Mouse (Mus musculus) limb, embryonic 12.5 days (tissue): ENCODE measurements around the gene Ugt1a1. TPM values are rescaled to one million over a fixed set of nuclear protein-coding genes. Genes with fewer than 3 reads are reported as not detected.

Experiments
- polyA plus RNA-seq: library from polyadenylated mRNA; unstranded; fragments of >200 nt; fragmentation: Nextera tagmentation; extraction: Ambion mirVana; gene quantifications from 2 replicates; pipeline ENCODE4 v1.2.1, GENCODE M21; 2016

The Ugt1a1 gene
- polyA plus RNA-seq, 1 experiment from 2014 or later, result not detected

Other genes starting within 250 kb of the Ugt1a1 start
- 53.4 and 57.8 TPM in 2 replicates for gene Usp40, start 203.4 kb upstream of the Ugt1a1 start, polyA plus RNA-seq
- gene Ugt1a10, start 156.6 kb upstream of the Ugt1a1 start, polyA plus RNA-seq, result not detected in 2 replicates
- not detected in 2 replicates for gene Ugt1a9, start 141.2 kb upstream of the Ugt1a1 start, polyA plus RNA-seq
- gene Ugt1a8, start 124.1 kb upstream of the Ugt1a1 start, polyA plus RNA-seq, result not detected in 2 replicates
- 0.54 and 1.3 TPM in 2 replicates for gene Ugt1a7c, start 116.9 kb upstream of the Ugt1a1 start, polyA plus RNA-seq
- gene Ugt1a6b, start 108.7 kb upstream of the Ugt1a1 start, polyA plus RNA-seq, result not detected in 2 replicates
- 0.49 and 0.51 TPM in 2 replicates for gene Ugt1a6a, start 77.2 kb upstream of the Ugt1a1 start, polyA plus RNA-seq
- not detected in 2 replicates for gene Ugt1a5, start 45.9 kb upstream of the Ugt1a1 start, polyA plus RNA-seq
- gene Ugt1a2, start 11.4 kb upstream of the Ugt1a1 start, polyA plus RNA-seq, result not detected in 2 replicates
- gene Dnajb3, start 6.2 kb upstream of the Ugt1a1 start, polyA plus RNA-seq, result 12.2 and 13.3 TPM in 2 replicates
- 1.5 and 2.0 TPM in 2 replicates for gene Mroh2a, start 15.0 kb downstream of the Ugt1a1 start, polyA plus RNA-seq
- 236 and 243 TPM in 2 replicates for gene Hjurp, start 65.7 kb downstream of the Ugt1a1 start, polyA plus RNA-seq
- not detected in 2 replicates for gene Trpm8, start 65.7 kb downstream of the Ugt1a1 start, polyA plus RNA-seq
- gene Spp2, start 195.0 kb downstream of the Ugt1a1 start, polyA plus RNA-seq, result not detected in 2 replicates